Mouse (Mus musculus) C2C12 (cell line): ENCODE measurements at regions not wholly inside any gene's neighbourhood (a gene's known extent, or its start where the extent isn't known, plus 50 kb on each side); places are given as distances from the start of the nearest gene placed in this dataset.

Experiments used
- CTCF ChIP-seq: IDR thresholded peaks from one replicate; pipeline ENCODE4 v1.5.1; 2011; ENCODE audit not compliant: control insufficient read depth, insufficient read depth, insufficient read length
- MYOG ChIP-seq: IDR thresholded peaks from one replicate; pipeline ENCODE4 v1.6.1; 2011; ENCODE audit not compliant: control insufficient read depth, insufficient read length; ENCODE audit errors: extremely low read depth

GRCm38 (mm10) chr10:56788081-56788480, 411.0 kb downstream of the Gja1 start:
- TF ChIP-seq CTCF (no peak), MYOG (no peak)
